Comparison of ENCODE assay signal across 38 mouse cellular contexts in genomic region chr11:62758491-62758890, GRCm38 (mm10). TPM values are rescaled to one million over a fixed set of nuclear protein-coding genes. Genes with fewer than 3 reads are reported as not detected.
"Had no signal": no experiment of that assay in that cellular context is flagged by ENCODE, and none has a peak within 500 bp of the region (broad histone marks: within the 10 kb centered on the region; RNA-seq: fewer than 3 reads in every experiment).

No protein-coding gene starts in this region.

- H3K4me3 ChIP-seq: gastrocnemius, adult 2 months; heart, embryonic 10.5 days; heart, embryonic 12.5 days; hindbrain, embryonic 13.5 days; kidney, embryonic 15.5 days; layer of hippocampus, adult 2 months; left cerebral cortex, adult 2 months; limb, embryonic 10.5 days; limb, embryonic 12.5 days; liver, embryonic 13.5 days had no signal

- H3K4me2 ChIP-seq: heart, embryonic 12.5 days; hindbrain, embryonic 13.5 days; kidney, embryonic 15.5 days; limb, embryonic 12.5 days; liver, embryonic 11.5 days; liver, embryonic 13.5 days had no signal

- H3K9ac ChIP-seq: heart, embryonic 12.5 days; hindbrain, embryonic 13.5 days; kidney, embryonic 15.5 days; limb, embryonic 12.5 days; liver, embryonic 13.5 days had no signal

- ATAC-seq: hindbrain, embryonic 16.5 days; inflammation-experienced regulatory T-cells, adult 6 months had no signal

- H3K36me3 ChIP-seq: heart, embryonic 10.5 days; heart, embryonic 12.5 days; hindbrain, embryonic 13.5 days; kidney, embryonic 15.5 days; limb, embryonic 10.5 days; limb, embryonic 12.5 days; liver, embryonic 13.5 days had no signal

- H3K9me3 ChIP-seq: heart, embryonic 10.5 days; heart, embryonic 12.5 days; hindbrain, embryonic 13.5 days; kidney, embryonic 15.5 days; limb, embryonic 10.5 days; limb, embryonic 12.5 days; liver, embryonic 13.5 days had no signal

- DNase-seq: gastrocnemius, adult 2 months; gastrocnemius, postnatal 10 days; gastrocnemius, postnatal 36 days; heart, adult 18-20 months; heart, postnatal 10 days; kidney, adult 11 months; kidney, adult 2 months; kidney, adult 9 months; kidney, postnatal 14 days; kidney, postnatal 36 days; liver; liver, embryonic 13.5 days had no signal

- H3K27ac ChIP-seq: gastrocnemius, adult 2 months; heart, embryonic 10.5 days; hindbrain, embryonic 13.5 days; kidney, embryonic 15.5 days; kidney, postnatal 0 days; layer of hippocampus, adult 2 months; left cerebral cortex, adult 2 months; limb, embryonic 10.5 days; limb, embryonic 12.5 days; liver, embryonic 13.5 days had no signal

RNA-seq across cellular contexts. Expression of gene Gm10428, which starts 5.6 kb away (rescaled TPM):
- total RNA-seq: gastrocnemius, adult 2 months; gastrocnemius, postnatal 10 days; gastrocnemius, postnatal 36 days; heart, adult 18-20 months; heart, adult 8-10 months; heart, postnatal 10 days; heart, postnatal 25 days; hematopoietic stem cell, adult 5-6 weeks; layer of hippocampus, adult 2 months; layer of hippocampus, postnatal 10 days; layer of hippocampus, postnatal 25 days; left cerebral cortex, adult 2 months; left cerebral cortex, postnatal 14 days; left cerebral cortex, postnatal 36 days had no signal
- polyA plus RNA-seq: frontal cortex, adult 2 months; gonadal fat pad, adult 2 months; heart, embryonic 10.5 days; heart, embryonic 12.5 days; heart, embryonic 14.5 days; heart, embryonic 16.5 days; hindbrain, embryonic 11.5 days; hindbrain, embryonic 13.5 days; hindbrain, embryonic 16.5 days; inflammation-experienced regulatory T-cells, adult 6 months; kidney, adult 2 months; kidney, embryonic 15.5 days; large intestine, adult 2 months; limb, embryonic 10.5 days; limb, embryonic 12.5 days; limb, embryonic 14.5 days; liver, embryonic 11.5 days; liver, embryonic 13.5 days had no signal
